8 mouse cellular contexts compared by ENCODE assay signal in the genomic region with DNA sequence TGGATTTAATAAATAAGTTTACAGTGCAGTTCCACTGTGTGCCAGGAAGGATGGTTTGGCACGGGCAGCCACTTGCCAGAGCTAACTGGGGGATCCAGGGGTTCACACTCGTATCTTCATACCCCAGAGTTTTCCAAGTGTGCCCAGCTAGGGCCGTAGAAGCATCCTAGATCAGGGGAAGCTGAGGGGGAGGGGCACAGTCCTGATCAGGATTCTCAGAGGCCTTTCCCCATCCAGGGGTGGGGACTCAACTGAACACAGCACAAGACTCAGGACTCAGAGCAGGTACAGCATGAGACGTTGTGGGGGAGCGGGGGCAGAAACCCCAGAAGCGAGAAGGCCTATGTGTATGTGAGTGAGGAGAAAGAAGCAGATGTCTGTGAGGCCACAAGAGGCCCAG. TPM values are rescaled to one million over a fixed set of nuclear protein-coding genes. Genes with fewer than 3 reads are reported as not detected.
DNase-seq lines count a peak whose midpoint lies in the region; ATAC-seq and TF ChIP-seq lines count a peak whose summit lies in the region.

No protein-coding gene starts in this region.

- H3K4me1 ChIP-seq in hindbrain, embryonic 12.5 days, result peaks cover 39% of the 10 kb centered on the region
- H3K4me1 ChIP-seq in hindbrain, postnatal 0 days (ENCODE audit: insufficient read depth, low read length), result peaks cover 8% of the 10 kb centered on the region; the same call in 1 of the 2 replicates
- no peaks in the 10 kb centered on the region for H3K4me1 ChIP-seq in midbrain, postnatal 0 days (ENCODE audit: insufficient read depth, low read length)
- peaks cover 17% of the 10 kb centered on the region for H3K4me1 ChIP-seq in midbrain, embryonic 11.5 days (ENCODE audit: control insufficient read depth, insufficient read depth, low read length)
- peaks cover 41% of the 10 kb centered on the region for H3K4me1 ChIP-seq in embryonic fibroblast, embryonic 13.5 days (ENCODE audit: control insufficient read depth, insufficient read depth, low read length)
- peaks cover 79% of the 10 kb centered on the region for H3K4me1 ChIP-seq in stomach, embryonic 15.5 days

- TF ChIP-seq POLR2A in embryonic fibroblast, embryonic 13.5 days (IDR thresholded peaks at IDR 0.05; ENCODE audit: low read depth, low read length), result no peak

- WGBS in hindbrain, embryonic 12.5 days, result 70% methylated on average over 6 of the region's 6 CpGs
- 66% methylated on average over 6 of the region's 6 CpGs for WGBS in hindbrain, postnatal 0 days
- 69% methylated on average over 6 of the region's 6 CpGs for WGBS in midbrain, postnatal 0 days
- 72% methylated on average over 6 of the region's 6 CpGs for WGBS in midbrain, embryonic 11.5 days
- 55% methylated on average over 6 of the region's 6 CpGs for WGBS in stomach, embryonic 15.5 days

- peak overlapping the region; percentile 23; the same call in 1 of the 2 replicates for H3K9ac ChIP-seq in hindbrain, embryonic 12.5 days
- H3K9ac ChIP-seq in hindbrain, postnatal 0 days (replicated peaks; ENCODE audit: low read length), result no peak overlapping the region
- no peak overlapping the region for H3K9ac ChIP-seq in midbrain, postnatal 0 days (replicated peaks; ENCODE audit: low read length, poor library complexity, severe bottlenecking)
- H3K9ac ChIP-seq in midbrain, embryonic 11.5 days (ENCODE audit: low read length), result no peak overlapping the region; the same call in 1 of the 2 replicates
- H3K9ac ChIP-seq in stomach, embryonic 15.5 days, result no peak overlapping the region

- no peak for ATAC-seq in hindbrain, embryonic 12.5 days (ENCODE audit: low FRiP score)
- ATAC-seq in hindbrain, postnatal 0 days, result no peak
- ATAC-seq in midbrain, postnatal 0 days (ENCODE audit: low FRiP score), result peak; percentile 34; the same call in 1 of the 2 replicates
- no peak for ATAC-seq in midbrain, embryonic 11.5 days (ENCODE audit: low FRiP score)
- peak; percentile 3; the same call in 1 of the 2 replicates for ATAC-seq in stomach, embryonic 15.5 days (ENCODE audit: insufficient read depth, low FRiP score, low read depth)

- TF ChIP-seq CTCF in hindbrain, postnatal 0 days (IDR thresholded peaks at IDR 0.05; ENCODE audit: low read depth), result no peak
- no peak for TF ChIP-seq CTCF in midbrain, postnatal 0 days (IDR thresholded peaks at IDR 0.05)
- no peak for TF ChIP-seq CTCF in embryonic fibroblast, embryonic 13.5 days (IDR thresholded peaks at IDR 0.05; ENCODE audit: borderline replicate concordance, insufficient read depth, low read length)

- H3K4me3 ChIP-seq in hindbrain, embryonic 12.5 days, result no peak overlapping the region
- H3K4me3 ChIP-seq in hindbrain, postnatal 0 days (ENCODE audit: low read length), result no peak overlapping the region
- no peak overlapping the region for H3K4me3 ChIP-seq in midbrain, postnatal 0 days (ENCODE audit: low read depth, low read length)
- no peak overlapping the region for H3K4me3 ChIP-seq in midbrain, embryonic 11.5 days (ENCODE audit: low read depth, low read length)
- no peak overlapping the region for H3K4me3 ChIP-seq in embryonic fibroblast, embryonic 13.5 days (ENCODE audit: insufficient read depth, low read length)
- no peak overlapping the region for H3K4me3 ChIP-seq in stomach, embryonic 15.5 days (replicated peaks)

- H3K4me2 ChIP-seq in hindbrain, embryonic 12.5 days (replicated peaks), result no peak overlapping the region
- no peak overlapping the region for H3K4me2 ChIP-seq in hindbrain, postnatal 0 days (ENCODE audit: low read depth, low read length)
- no peak overlapping the region for H3K4me2 ChIP-seq in midbrain, postnatal 0 days (ENCODE audit: low read depth, low read length, poor library complexity, severe bottlenecking)
- H3K4me2 ChIP-seq in midbrain, embryonic 11.5 days, result no peak overlapping the region
- peak overlapping the region; percentile 31 for H3K4me2 ChIP-seq in stomach, embryonic 15.5 days

- no peak overlapping the region for H3K27ac ChIP-seq in hindbrain, embryonic 12.5 days
- H3K27ac ChIP-seq in hindbrain, postnatal 0 days, result no peak overlapping the region
- H3K27ac ChIP-seq in midbrain, postnatal 0 days (ENCODE audit: low read depth, low read length), result no peak overlapping the region
- H3K27ac ChIP-seq in midbrain, embryonic 11.5 days (ENCODE audit: low read depth, low read length), result no peak overlapping the region
- H3K27ac ChIP-seq in embryonic fibroblast, embryonic 13.5 days (ENCODE audit: insufficient read depth, low read length), result peak overlapping the region; percentile 75
- H3K27ac ChIP-seq in stomach, embryonic 15.5 days, result peak overlapping the region; percentile 83

- no peaks in the 10 kb centered on the region for H3K9me3 ChIP-seq in hindbrain, embryonic 12.5 days (replicated peaks)
- H3K9me3 ChIP-seq in hindbrain, postnatal 0 days (ENCODE audit: low read length), result no peaks in the 10 kb centered on the region
- H3K9me3 ChIP-seq in midbrain, postnatal 0 days (ENCODE audit: low read length), result no peaks in the 10 kb centered on the region
- H3K9me3 ChIP-seq in midbrain, embryonic 11.5 days (ENCODE audit: control insufficient read depth, low read length), result no peaks in the 10 kb centered on the region
- no peaks in the 10 kb centered on the region for H3K9me3 ChIP-seq in stomach, embryonic 15.5 days

- no peak for DNase-seq in hindbrain, postnatal 0 days (ENCODE audit: low spot score)
- DNase-seq in midbrain, postnatal 0 days (ENCODE audit: low spot score), result no peak
- DNase-seq in midbrain, embryonic 11.5 days (ENCODE audit: low spot score, missing footprints), result no peak
- no peak for DNase-seq in thymus, postnatal 4 days
- no peak for DNase-seq in spleen, postnatal 14 days (ENCODE audit: low spot score in 2 of 2)

- H3K27me3 ChIP-seq in hindbrain, embryonic 12.5 days, result no peaks in the 10 kb centered on the region
- H3K27me3 ChIP-seq in hindbrain, postnatal 0 days (ENCODE audit: insufficient read depth, low read length), result no peaks in the 10 kb centered on the region
- no peaks in the 10 kb centered on the region for H3K27me3 ChIP-seq in midbrain, postnatal 0 days (ENCODE audit: insufficient read depth, low read length)
- H3K27me3 ChIP-seq in midbrain, embryonic 11.5 days (ENCODE audit: control insufficient read depth, insufficient read depth, low read length), result no peaks in the 10 kb centered on the region
- no peaks in the 10 kb centered on the region for H3K27me3 ChIP-seq in stomach, embryonic 15.5 days (replicated peaks)

- peaks cover 15% of the 10 kb centered on the region for H3K36me3 ChIP-seq in hindbrain, embryonic 12.5 days
- H3K36me3 ChIP-seq in hindbrain, postnatal 0 days (ENCODE audit: insufficient read depth, low read length), result no peaks in the 10 kb centered on the region
- H3K36me3 ChIP-seq in midbrain, postnatal 0 days (ENCODE audit: insufficient read depth, low read length), result no peaks in the 10 kb centered on the region
- H3K36me3 ChIP-seq in midbrain, embryonic 11.5 days (ENCODE audit: control insufficient read depth, insufficient read depth, low read length), result 0 out of 2 replicates have a peak, but pooled peaks cover 2% of the 10 kb centered on the region
- peaks cover 17% of the 10 kb centered on the region; the same call in 1 of the 2 replicates for H3K36me3 ChIP-seq in stomach, embryonic 15.5 days

RNA-seq across cellular contexts. Expression of gene Arhgef17, which starts 14.2 kb away (rescaled TPM):
- 9.1 and 9.6 TPM in 2 replicates for polyA plus RNA-seq in hindbrain, embryonic 12.5 days (2016; fragmentation: Nextera tagmentation; extraction: Ambion mirVana)
- total RNA-seq in hindbrain, postnatal 0 days (2014; rRNA removed), result 72.3 and 74.5 TPM in 2 replicates
- 8.1 and 10.1 TPM in 2 replicates for polyA plus RNA-seq in hindbrain, postnatal 0 days (2015; fragmentation: Nextera tagmentation; extraction: Ambion mirVana)
- 77.6 and 89.1 TPM in 2 replicates for total RNA-seq in midbrain, postnatal 0 days (2014; rRNA removed)
- 16.3 and 16.7 TPM in 2 replicates for polyA plus RNA-seq in midbrain, postnatal 0 days (2015; fragmentation: Nextera tagmentation; extraction: Ambion mirVana)
- 6.8 and 6.9 TPM in 2 replicates for polyA plus RNA-seq in midbrain, embryonic 11.5 days (2014; fragmentation: Nextera tagmentation; extraction: Ambion mirVana)
- 43.1 and 54.8 TPM in 2 replicates for polyA plus RNA-seq in embryonic fibroblast, embryonic 13.5 days (2011; ENCODE audit: insufficient read length, low read depth, missing spikeins)
- polyA plus RNA-seq in stomach, embryonic 15.5 days (2015; fragmentation: Nextera tagmentation; extraction: Ambion mirVana), result 6.2 and 7.9 TPM in 2 replicates

RNA-seq across cellular contexts. Expression of gene Relt, which starts 54.5 kb away (rescaled TPM):
- polyA plus RNA-seq in hindbrain, embryonic 12.5 days (2016; fragmentation: Nextera tagmentation; extraction: Ambion mirVana), result 3.6 and 4.5 TPM in 2 replicates
- 10.5 and 12.2 TPM in 2 replicates for total RNA-seq in hindbrain, postnatal 0 days (2014; rRNA removed)
- 5.0 and 6.2 TPM in 2 replicates for polyA plus RNA-seq in hindbrain, postnatal 0 days (2015; fragmentation: Nextera tagmentation; extraction: Ambion mirVana)
- 7.8 and 9.0 TPM in 2 replicates for total RNA-seq in midbrain, postnatal 0 days (2014; rRNA removed)
- polyA plus RNA-seq in midbrain, postnatal 0 days (2015; fragmentation: Nextera tagmentation; extraction: Ambion mirVana), result 5.1 and 5.3 TPM in 2 replicates
- polyA plus RNA-seq in midbrain, embryonic 11.5 days (2014; fragmentation: Nextera tagmentation; extraction: Ambion mirVana), result 1.7 and 2.2 TPM in 2 replicates
- polyA plus RNA-seq in embryonic fibroblast, embryonic 13.5 days (2011; ENCODE audit: insufficient read length, low read depth, missing spikeins), result 4.6 and 7.4 TPM in 2 replicates
- 3.2 and 4.1 TPM in 2 replicates for polyA plus RNA-seq in stomach, embryonic 15.5 days (2015; fragmentation: Nextera tagmentation; extraction: Ambion mirVana)

RNA-seq across cellular contexts. Expression of gene P2ry6, which starts 56.7 kb away (rescaled TPM):
- 2.8 and 3.1 TPM in 2 replicates for polyA plus RNA-seq in hindbrain, embryonic 12.5 days (2016; fragmentation: Nextera tagmentation; extraction: Ambion mirVana)
- total RNA-seq in hindbrain, postnatal 0 days (2014; rRNA removed), result 1.5 and 3.5 TPM in 2 replicates
- 3.4 and 3.6 TPM in 2 replicates for polyA plus RNA-seq in hindbrain, postnatal 0 days (2015; fragmentation: Nextera tagmentation; extraction: Ambion mirVana)
- 2.0 and 4.3 TPM in 2 replicates for total RNA-seq in midbrain, postnatal 0 days (2014; rRNA removed)
- polyA plus RNA-seq in midbrain, postnatal 0 days (2015; fragmentation: Nextera tagmentation; extraction: Ambion mirVana), result 2.7 and 3.3 TPM in 2 replicates
- polyA plus RNA-seq in midbrain, embryonic 11.5 days (2014; fragmentation: Nextera tagmentation; extraction: Ambion mirVana), result 1.6 and 2.4 TPM in 2 replicates
- polyA plus RNA-seq in embryonic fibroblast, embryonic 13.5 days (2011; ENCODE audit: insufficient read length, low read depth, missing spikeins), result 1.4 and 1.6 TPM in 2 replicates
- polyA plus RNA-seq in stomach, embryonic 15.5 days (2015; fragmentation: Nextera tagmentation; extraction: Ambion mirVana), result 8.0 and 8.2 TPM in 2 replicates

Comparison
In these comparisons a context has a peak if more than half of its experiments do, and no peak if none do; other contexts are left out.
1. ATAC-seq: peak in midbrain, postnatal 0 days (single experiment) and stomach, embryonic 15.5 days (single experiment); none in hindbrain, embryonic 12.5 days (single experiment), hindbrain, postnatal 0 days (single experiment) and midbrain, embryonic 11.5 days (single experiment).
2. H3K27ac ChIP-seq: peak in embryonic fibroblast, embryonic 13.5 days (single experiment) and stomach, embryonic 15.5 days (single experiment); none in hindbrain, embryonic 12.5 days (single experiment), hindbrain, postnatal 0 days (single experiment), midbrain, postnatal 0 days (single experiment) and midbrain, embryonic 11.5 days (single experiment).